Mouse (Mus musculus) cortical plate, adult 2 months (tissue): ENCODE results near the gene Naaladl2.

Experiments
- CTCF ChIP-seq: fragments of 200-500 bp; IDR thresholded peaks from 2 replicates; pipeline ENCODE4 v1.5.1; 2011; ENCODE audit warnings: mild to moderate bottlenecking, control low read depth, low read length; ENCODE audit not compliant: insufficient read depth; ENCODE audit errors: extremely low read depth
- POLR2A ChIP-seq: fragments of 200-500 bp; IDR thresholded peaks from 2 replicates; pipeline ENCODE4 v1.6.1; 2011; ENCODE audit warnings: mild to moderate bottlenecking, low read length, control low read depth; ENCODE audit not compliant: insufficient read depth; ENCODE audit errors: extremely low read depth

DNA sequence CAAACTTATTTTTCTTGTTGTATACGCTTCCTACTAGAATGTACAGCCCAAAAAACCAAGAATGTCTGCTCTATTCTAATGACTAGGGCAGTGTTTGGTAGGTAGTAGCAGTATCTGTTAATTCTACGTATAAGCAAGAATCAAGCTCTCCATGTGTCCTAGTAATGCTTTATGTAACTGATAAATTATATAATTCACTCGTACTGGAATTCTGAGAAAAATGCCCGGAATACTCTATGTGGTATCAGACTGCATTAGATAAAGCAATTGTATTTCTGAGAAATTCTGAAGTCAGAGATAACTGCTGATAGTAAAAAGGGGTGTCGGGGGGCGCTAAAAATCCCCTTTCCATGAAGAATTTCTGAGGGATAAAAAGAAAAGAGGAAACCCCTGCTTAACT lies 950 bp downstream of the Naaladl2 start:
- TF ChIP-seq CTCF (no peak), POLR2A (no peak)
